Mouse (Mus musculus) limb, embryonic 14.5 days (tissue): ENCODE results near the gene Gm20390. TPM values are rescaled to one million over a fixed set of nuclear protein-coding genes. Genes with fewer than 3 reads are reported as not detected.

ENCODE experiments used
- ATAC-seq: fragments of 200-750 bp; cut with Nextera tagmentation; 2 replicates; pipeline ENCODE4 v1.8.0; 2017; ENCODE audit warnings: low read depth, moderate number of reproducible peaks, moderate TSS enrichment; ENCODE audit not compliant: low FRiP score
- DNase-seq: peaks from one replicate; pipeline ENCODE4 v3.0.0-alpha.2; 2015; ENCODE audit warnings: low spot score
- H3K27ac ChIP-seq: fragments of 300-500 bp; sonication (generic); replicated peaks from 2 replicates; pipeline ENCODE4 v1.5.1; 2014; ENCODE audit warnings: low read depth, mild to moderate bottlenecking, low read length, moderate library complexity, mixed read lengths
- H3K27me3 ChIP-seq: fragments of 300-500 bp; sonication (generic); 2 replicates; pipeline ENCODE4 v1.6.1; 2014; ENCODE audit warnings: low read length, mixed read lengths; ENCODE audit not compliant: control insufficient read depth, insufficient read depth
- H3K36me3 ChIP-seq: fragments of 300-500 bp; sonication (generic); 2 replicates; pipeline ENCODE4 v1.6.1; 2014; ENCODE audit warnings: mild to moderate bottlenecking, low read length, moderate library complexity, mixed read lengths; ENCODE audit not compliant: control insufficient read depth, insufficient read depth
- H3K4me1 ChIP-seq: fragments of 300-500 bp; sonication (generic); 2 replicates; pipeline ENCODE4 v1.6.1; 2014; ENCODE audit warnings: antibody characterized with exemption, low read length, mixed read lengths; ENCODE audit not compliant: control insufficient read depth, insufficient read depth
- H3K4me2 ChIP-seq: fragments of 300-500 bp; sonication (generic); replicated peaks from 2 replicates; pipeline ENCODE4 v1.6.1; 2014; ENCODE audit warnings: low read depth, mild to moderate bottlenecking, low read length, moderate library complexity; ENCODE audit not compliant: severe bottlenecking
- H3K4me3 ChIP-seq: fragments of 300-500 bp; sonication (generic); replicated peaks from 2 replicates; pipeline ENCODE4 v1.5.1; 2014; ENCODE audit warnings: low read length
- H3K9ac ChIP-seq: fragments of 300-500 bp; sonication (generic); 2 replicates; pipeline ENCODE4 v1.6.1; 2014; ENCODE audit warnings: mild to moderate bottlenecking, low read depth, low read length, moderate library complexity; ENCODE audit not compliant: severe bottlenecking
- H3K9me3 ChIP-seq: fragments of 300-500 bp; sonication (generic); 2 replicates; pipeline ENCODE4 v1.6.1; 2016; ENCODE audit warnings: low read length; ENCODE audit not compliant: control insufficient read depth
- POLR2A ChIP-seq: fragments of 200-500 bp; IDR thresholded peaks from 2 replicates; pipeline ENCODE4 v1.8.0; 2012; ENCODE audit warnings: inconsistent platforms, mild to moderate bottlenecking, moderate library complexity, borderline replicate concordance; ENCODE audit not compliant: insufficient read depth, insufficient read length; ENCODE audit errors: extremely low read depth
- WGBS: fragments of 180-500 bp; shearing (Covaris S2); extraction: QIAGEN DNeasy Blood & Tissue Kit; methylation state at CpG from one replicate; pipeline ENCODE4 v1.1.7; 2014; 5-methylcytosine and 5-hydroxymethylcytosine counted together
- polyA plus RNA-seq, 2 experiments: library from polyadenylated mRNA; depleted of rRNA in 1 of 2; stranded (reverse) in 1 of 2; unstranded in 1 of 2; fragments of >200 nt; fragmentation: Nextera tagmentation in 1 of 2; extraction: Ambion mirVana in 1 of 2; gene quantifications; 2 replicates each; pipeline versions ENCODE4 v1.2.1 to v1.2.3; 2012 to 2014

The Gm20390 gene
- polyA plus RNA-seq, 2 experiments: 122 to 365 TPM

DNA sequence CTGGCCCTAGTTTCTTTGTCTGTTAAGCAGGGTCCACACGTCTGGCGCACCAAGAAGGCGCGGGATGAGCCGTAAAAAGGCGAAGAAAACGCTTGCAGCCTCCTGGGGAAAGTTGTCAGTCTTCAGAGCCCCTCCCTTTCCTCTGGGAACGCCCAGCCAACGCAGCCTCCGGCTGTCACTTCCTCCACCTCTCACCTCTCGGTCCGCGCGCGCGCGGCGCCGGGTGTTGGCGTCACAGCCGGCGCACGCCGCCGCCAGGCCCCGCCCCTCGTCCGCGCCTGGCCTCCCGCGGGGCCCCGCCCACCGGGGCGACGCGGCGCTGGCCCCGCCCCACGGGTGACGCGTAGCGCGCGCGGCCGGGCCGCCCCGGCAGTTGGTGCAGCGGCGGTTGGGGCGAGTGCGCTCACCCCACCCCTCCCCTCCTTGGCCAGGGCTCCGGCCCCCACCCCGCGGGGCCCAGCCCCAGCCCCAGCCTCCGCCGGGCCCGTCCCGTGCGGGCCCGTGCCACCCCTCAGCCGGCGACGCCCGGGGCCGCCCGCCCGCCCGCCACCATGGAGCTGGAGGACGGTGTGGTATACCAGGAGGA, 27.7 kb upstream of the Gm20390 start, which contains the start of gene Spag9:
Gene Spag9 (plus strand): TSS at position 372 of the 586 bp plus-strand sequence.
- Histone ChIP-seq H3K4me2 (peak within 1 kb of the TSS; percentile 78), H3K27me3 (no peaks in the 10 kb centered on the region), H3K4me3 (peak within 1 kb of the TSS; percentile 91), H3K27ac (peak within 1 kb of the TSS; percentile 90), H3K9me3 (no peaks in the 10 kb centered on the region), H3K9ac (peak within 1 kb of the TSS; percentile 90), H3K36me3 (no peaks in the 10 kb centered on the region), H3K4me1 (peaks cover 8% of the 10 kb centered on the region)
- ATAC-seq: peak; percentile 93
- peak; percentile 92 for DNase-seq
- peak; percentile 59; the same call in 1 of the 2 replicates for TF ChIP-seq POLR2A
- under 1% methylated on average over 38 of the region's 70 CpGs for WGBS

DNA sequence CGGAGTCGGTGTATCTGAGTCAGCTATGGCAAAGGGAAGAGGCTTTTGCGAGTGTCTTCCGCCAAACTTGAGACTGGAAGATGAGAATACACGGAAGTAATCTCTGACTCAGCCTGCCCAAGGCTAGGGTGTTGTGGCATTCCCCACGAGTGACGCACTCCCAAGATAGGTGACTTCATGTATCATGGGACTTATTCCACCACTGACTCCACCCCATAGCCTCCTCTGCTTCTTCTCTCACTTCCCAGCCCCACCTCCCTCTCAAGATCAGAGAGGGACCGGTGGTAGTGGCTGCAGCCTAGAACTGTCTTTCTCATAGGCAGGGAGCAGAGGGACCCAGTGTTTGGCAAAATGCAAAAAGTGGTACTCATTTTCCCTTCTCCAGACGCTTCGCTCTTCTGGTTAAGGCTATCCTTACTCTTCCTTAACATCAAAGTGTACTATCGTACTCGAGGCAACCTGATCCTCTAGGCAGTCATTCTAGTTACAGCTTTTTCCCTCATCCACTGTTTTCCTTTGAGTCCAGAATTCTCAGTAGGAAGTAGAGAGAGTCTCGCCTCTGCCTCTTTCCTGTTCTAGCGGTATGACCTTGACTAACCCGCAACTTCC, 27.1 kb upstream of the Gm20390 start:
- Histone ChIP-seq H3K4me2 (peak overlapping the region; percentile 65), H3K9ac (peak overlapping the region; percentile 90), H3K4me3 (peak overlapping the region; percentile 91), H3K27me3 (no peaks in the 10 kb centered on the region), H3K27ac (peak overlapping the region; percentile 90), H3K9me3 (no peaks in the 10 kb centered on the region), H3K4me1 (peaks cover 8% of the 10 kb centered on the region), H3K36me3 (no peaks in the 10 kb centered on the region)
- ATAC-seq (peak; percentile 16), DNase-seq (peak; percentile 71)
- TF ChIP-seq POLR2A: no peak
- WGBS: 5% methylated on average over 15 of the region's 15 CpGs

DNA sequence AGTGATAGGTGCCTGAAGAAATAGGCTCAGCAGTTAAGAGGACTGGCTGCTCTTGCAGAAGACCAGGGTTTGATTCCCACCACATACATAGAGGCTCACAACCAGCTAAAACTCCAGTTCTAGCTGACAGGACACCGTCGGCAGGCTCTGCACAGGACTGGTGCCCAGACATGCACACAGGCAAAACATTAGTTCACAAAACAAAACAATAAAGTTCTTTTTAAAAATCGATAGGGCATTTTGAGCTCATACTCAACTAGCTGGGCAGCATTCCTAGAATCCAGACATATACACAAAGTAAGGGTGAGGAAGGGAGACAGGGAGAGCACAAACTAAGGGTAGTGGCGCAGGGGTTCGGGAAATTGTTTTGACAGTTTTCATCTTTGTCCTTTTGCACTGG, 26.4 kb upstream of the Gm20390 start:
- Histone ChIP-seq H3K27me3 (no peaks in the 10 kb centered on the region), H3K36me3 (no peaks in the 10 kb centered on the region), H3K4me3 (no peak overlapping the region), H3K27ac (peak overlapping the region; percentile 90), H3K4me2 (peak overlapping the region; percentile 65), H3K4me1 (peaks cover 8% of the 10 kb centered on the region), H3K9me3 (no peaks in the 10 kb centered on the region), H3K9ac (no peak overlapping the region)
- ATAC-seq (no peak), DNase-seq (no peak)
- TF ChIP-seq POLR2A: no peak
- 66% methylated on average over 5 of the region's 5 CpGs for WGBS

DNA sequence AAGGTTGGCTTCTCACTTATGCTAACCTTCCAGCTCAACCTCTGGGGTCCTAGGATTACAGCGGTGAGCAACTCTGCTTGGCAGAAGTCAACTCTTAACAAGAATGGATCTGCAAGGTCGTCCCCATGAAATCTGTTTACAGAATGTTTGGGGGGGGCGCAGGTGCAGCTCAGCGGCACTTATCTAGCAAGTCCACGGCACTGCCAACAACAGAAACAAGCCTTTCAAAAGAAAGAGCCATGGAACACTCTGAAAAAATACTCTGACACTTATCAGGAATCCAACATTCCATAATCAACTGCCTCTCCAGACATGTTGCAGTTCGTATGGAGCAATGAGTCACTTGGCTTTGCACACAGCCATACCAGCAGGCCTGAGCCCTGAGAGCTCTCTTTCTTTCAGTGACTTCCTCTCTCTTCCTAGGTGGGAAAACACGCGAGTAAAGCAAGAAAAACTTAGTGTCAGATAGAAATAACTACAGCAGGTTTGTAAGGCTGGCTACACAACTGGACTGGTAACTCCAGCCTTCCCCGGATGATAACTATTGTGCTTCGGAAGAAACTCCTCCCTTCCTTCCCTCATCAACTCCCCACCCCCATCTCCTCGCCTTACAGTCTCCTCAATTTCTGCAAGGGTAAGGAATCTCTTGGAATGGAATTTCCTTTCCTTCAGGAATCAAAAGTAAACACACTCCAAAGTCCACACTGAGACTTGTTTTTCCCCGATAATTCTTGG, 20.4 kb upstream of the Gm20390 start:
- ATAC-seq (no peak), DNase-seq (no peak)
- H3K4me2 ChIP-seq: no peak overlapping the region
- no peak overlapping the region for H3K27ac ChIP-seq
- H3K27me3 ChIP-seq: no peaks in the 10 kb centered on the region
- no peak overlapping the region for H3K9ac ChIP-seq
- no peak for TF ChIP-seq POLR2A
- H3K9me3 ChIP-seq: no peaks in the 10 kb centered on the region
- H3K4me1 ChIP-seq: no peaks in the 10 kb centered on the region
- 63% methylated on average over 12 of the region's 12 CpGs for WGBS
- H3K4me3 ChIP-seq: no peak overlapping the region
- no peaks in the 10 kb centered on the region for H3K36me3 ChIP-seq

DNA sequence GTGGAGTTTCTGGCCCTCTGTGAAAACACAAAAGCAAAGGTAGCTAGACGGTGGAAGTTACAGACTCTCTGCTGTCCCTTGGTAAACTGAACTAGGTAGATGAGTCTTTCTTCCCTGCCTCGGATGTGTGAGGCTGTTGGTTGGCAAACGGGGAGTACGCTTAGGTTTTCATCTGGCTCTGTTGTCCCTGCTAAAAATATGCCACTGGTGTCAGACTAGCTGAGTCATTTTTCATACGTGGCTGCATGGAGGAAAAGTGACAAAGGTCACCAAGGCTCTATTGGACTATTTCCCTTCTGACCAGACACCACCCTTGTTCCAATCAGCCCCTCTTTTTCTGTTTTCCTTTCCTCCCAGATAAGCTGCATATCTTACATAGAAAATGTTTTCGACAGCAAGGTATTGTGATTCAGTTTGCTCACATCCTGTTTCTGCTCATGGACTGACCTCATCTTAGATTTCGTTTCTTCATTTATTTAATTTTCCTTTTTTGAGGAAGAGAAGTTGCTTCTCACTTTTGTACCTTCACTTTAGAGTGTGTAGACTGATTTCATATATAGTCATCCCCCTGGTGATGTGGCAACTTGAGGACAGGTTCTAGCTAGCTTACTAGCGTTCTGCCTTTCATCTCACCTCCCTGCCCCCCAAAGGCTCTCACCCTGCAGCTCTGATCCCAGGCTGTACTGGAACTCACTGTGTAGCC, 19.7 kb upstream of the Gm20390 start:
- DNase-seq: no peak
- Histone ChIP-seq H3K9me3 (no peaks in the 10 kb centered on the region), H3K4me2 (no peak overlapping the region), H3K9ac (no peak overlapping the region), H3K36me3 (no peaks in the 10 kb centered on the region), H3K4me1 (no peaks in the 10 kb centered on the region), H3K27ac (no peak overlapping the region), H3K27me3 (no peaks in the 10 kb centered on the region), H3K4me3 (no peak overlapping the region)
- WGBS: 70% methylated on average over 8 of the region's 8 CpGs
- ATAC-seq: no peak
- no peak for TF ChIP-seq POLR2A
